Mouse (Mus musculus) MEL (cell line): ENCODE measurements around the gene Duox2.

Experiments used
- CTCF ChIP-seq, 3 experiments: IDR thresholded peaks in 2 of 3; conservative IDR thresholded peaks in 1 of 3; 2 replicates each; pipeline ENCODE4 v1.5.1; 2011 to 2012; ENCODE audit warnings: low read length in 3 of 3, low read depth in 2 of 3, mild to moderate bottlenecking in 2 of 3, improper control_type of control experiment in 1 of 3, inconsistent platforms in 1 of 3, mixed read lengths in 1 of 3, moderate library complexity in 1 of 3; ENCODE audit not compliant: control insufficient read depth in 1 of 3, insufficient read depth in 1 of 3, poor library complexity in 1 of 3, severe bottlenecking in 1 of 3
- ELF1 ChIP-seq: IDR thresholded peaks from 2 replicates; pipeline ENCODE4 v1.6.1; 2014; ENCODE audit warnings: low read depth, mild to moderate bottlenecking, inconsistent platforms, low read length, improper control_type of control experiment, moderate library complexity
- EP300 ChIP-seq, 2 experiments: IDR thresholded peaks; 2 replicates each; pipeline ENCODE4 v1.6.1; 2011; ENCODE audit warnings: improper control_type of control experiment in 2 of 2, low read length in 2 of 2, low read depth in 1 of 2, mild to moderate bottlenecking in 1 of 2
- KAT2A ChIP-seq: conservative IDR thresholded peaks from 2 replicates; pipeline ENCODE4 v1.6.1; 2012; ENCODE audit warnings: low read depth, low read length, improper control_type of control experiment, inconsistent platforms
- POLR2A ChIP-seq, 2 experiments: IDR thresholded peaks; 2 replicates each; pipeline ENCODE4 v1.6.1; 2011 to 2012; ENCODE audit warnings: low read length in 2 of 2, mild to moderate bottlenecking in 2 of 2, control low read depth in 1 of 2, improper control_type of control experiment in 1 of 2, low read depth in 1 of 2, moderate library complexity in 1 of 2; ENCODE audit not compliant: control insufficient read depth in 1 of 2, insufficient read depth in 1 of 2, poor library complexity in 1 of 2
- RAD21 ChIP-seq: IDR thresholded peaks from 2 replicates; pipeline ENCODE4 v1.6.1; 2011; ENCODE audit warnings: mild to moderate bottlenecking, low read depth, low read length, improper control_type of control experiment
- UBTF ChIP-seq: IDR thresholded peaks from 2 replicates; pipeline ENCODE4 v1.6.1; 2012; ENCODE audit warnings: low read depth, mild to moderate bottlenecking, inconsistent platforms, low read length, improper control_type of control experiment, moderate library complexity, borderline replicate concordance; ENCODE audit not compliant: insufficient read depth

DNA sequence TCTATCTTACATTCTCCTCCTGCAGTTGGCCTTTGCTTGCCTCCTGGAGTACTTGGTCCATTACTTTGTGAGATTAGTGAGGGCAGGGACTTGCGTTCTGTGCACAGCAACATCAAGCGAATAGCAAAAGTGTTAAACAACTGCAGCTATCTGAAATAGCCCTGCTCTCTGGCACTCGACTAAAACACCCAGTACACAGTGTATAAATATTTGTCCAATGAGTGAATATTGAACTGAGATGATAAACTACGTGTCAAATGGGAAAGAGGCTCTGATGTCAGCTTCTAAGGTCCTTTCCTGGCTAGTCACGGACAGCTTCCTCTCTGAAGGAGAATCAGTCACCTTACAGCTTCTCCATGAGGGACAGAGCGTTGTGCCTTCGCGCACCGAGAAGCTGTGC is 14.2 kb downstream of the Duox2 start:
- TF ChIP-seq POLR2A (IDR thresholded peaks at IDR 0.05; ENCODE audit: control insufficient read depth in 1 of 2, insufficient read depth in 1 of 2, low read depth in 1 of 2, low read length in 2 of 2, poor library complexity in 1 of 2) (no peak), CTCF (IDR thresholded peaks at IDR 0.05 in 2 of 3, conservative IDR thresholded peaks at IDR 0.05 in 1 of 3; ENCODE audit: control insufficient read depth in 1 of 3, insufficient read depth in 1 of 3, low read depth in 2 of 3, low read length in 3 of 3, poor library complexity in 1 of 3, severe bottlenecking in 1 of 3) (no peak), KAT2A (no peak), EP300 (IDR thresholded peaks at IDR 0.05; ENCODE audit: low read depth in 1 of 2, low read length in 2 of 2) (no peak), RAD21 (no peak), ELF1 (no peak), UBTF (no peak)
